Mouse (Mus musculus): ENCODE measurements around the gene Lrrc75b. TPM values are rescaled to one million over a fixed set of nuclear protein-coding genes. Genes with fewer than 3 reads are reported as not detected.

Gene Lrrc75b
- polyA plus RNA-seq, 1 experiment from 2014 or later: 0.06 TPM

GRCm38 (mm10) chr10:75516038-75516723, 43.9 kb downstream of the Lrrc75b start:
- 0 out of 2 replicates have a peak, but pooled peaks have one; percentile 2 for ATAC-seq (ENCODE audit: low read depth)
- Histone ChIP-seq H3K27me3 (ENCODE audit: control insufficient read depth, insufficient read depth, low read depth, low read length) (no peaks in the 10 kb centered on the region), H3K9me3 (replicated peaks; ENCODE audit: control insufficient read depth, low read length) (no peaks in the 10 kb centered on the region), H3K27ac (ENCODE audit: low read length) (peak overlapping the region; percentile 98), H3K4me2 (ENCODE audit: low read depth, low read length) (peak overlapping the region; percentile 82), H3K36me3 (ENCODE audit: control insufficient read depth, insufficient read depth) (peaks cover 19% of the 10 kb centered on the region), H3K9ac (ENCODE audit: low read depth, low read length) (peak overlapping the region; percentile 98), H3K4me3 (ENCODE audit: low read depth, low read length) (peak overlapping the region; percentile 94), H3K4me1 (ENCODE audit: control insufficient read depth, low read depth, low read length) (peaks cover 44% of the 10 kb centered on the region)
- 6% methylated on average over 8 of the region's 8 CpGs for WGBS (ENCODE audit: insufficient replicate concordance)

DNA sequence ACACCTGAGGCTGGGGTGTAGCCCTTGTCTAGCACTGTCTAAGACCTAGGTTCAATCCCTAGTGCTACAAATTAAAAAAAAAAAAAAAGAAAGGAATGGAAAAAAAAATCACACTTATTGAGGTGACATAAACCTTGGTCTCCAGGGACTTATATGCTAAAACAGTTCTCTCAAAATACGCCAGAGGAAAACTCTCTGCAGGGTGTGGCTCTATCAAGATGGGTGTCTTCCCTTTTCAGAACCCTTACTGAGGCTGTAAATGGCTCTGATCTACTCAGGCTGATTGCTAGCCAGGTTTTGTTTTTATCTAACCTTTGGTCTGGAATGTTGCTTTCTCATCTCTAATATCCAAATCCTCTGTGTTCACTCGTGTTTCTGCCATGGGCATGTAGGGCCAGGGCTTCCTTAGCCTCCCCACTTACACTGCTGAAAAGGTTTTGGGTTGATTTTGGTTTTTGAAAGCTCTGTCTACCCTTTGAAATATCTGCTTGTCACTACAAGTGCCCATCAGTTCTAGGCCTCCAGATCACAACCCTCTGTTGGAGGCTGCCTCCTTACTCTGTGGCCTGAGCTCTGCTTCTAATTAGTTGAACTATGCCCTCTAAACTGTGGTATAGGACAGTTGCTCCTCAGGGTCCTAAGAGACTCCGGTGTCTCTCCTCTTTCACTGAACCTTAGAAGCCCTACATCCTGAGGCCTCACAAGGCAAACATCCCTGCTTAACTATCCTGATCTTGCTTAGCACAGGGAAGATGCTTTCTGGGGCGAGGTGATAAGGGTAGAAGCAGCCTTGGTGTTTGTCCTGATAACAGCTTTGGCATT, 44.7 kb downstream of the Lrrc75b start:
- H3K27me3 ChIP-seq (ENCODE audit: control insufficient read depth, insufficient read depth, low read depth, low read length): no peaks in the 10 kb centered on the region
- H3K4me3 ChIP-seq (ENCODE audit: low read depth, low read length): peak overlapping the region; percentile 94
- H3K36me3 ChIP-seq (ENCODE audit: control insufficient read depth, insufficient read depth): peaks cover 22% of the 10 kb centered on the region
- H3K4me2 ChIP-seq (ENCODE audit: low read depth, low read length): peak overlapping the region; percentile 82
- 14% methylated on average over 4 of the region's 4 CpGs for WGBS (ENCODE audit: insufficient replicate concordance)
- peak overlapping the region; percentile 98 for H3K27ac ChIP-seq (ENCODE audit: low read length)
- peaks cover 37% of the 10 kb centered on the region for H3K4me1 ChIP-seq (ENCODE audit: control insufficient read depth, low read depth, low read length)
- peak; percentile 62 for ATAC-seq (ENCODE audit: low read depth)
- no peaks in the 10 kb centered on the region for H3K9me3 ChIP-seq (replicated peaks; ENCODE audit: control insufficient read depth, low read length)
- peak overlapping the region; percentile 98 for H3K9ac ChIP-seq (ENCODE audit: low read depth, low read length)

GRCm38 (mm10) chr10:75514361-75514760, 45.8 kb downstream of the Lrrc75b start:
- H3K27me3 ChIP-seq (ENCODE audit: control insufficient read depth, insufficient read depth, low read depth, low read length): no peaks in the 10 kb centered on the region
- H3K9me3 ChIP-seq (replicated peaks; ENCODE audit: control insufficient read depth, low read length): no peaks in the 10 kb centered on the region
- 12% methylated on average over 7 of the region's 7 CpGs for WGBS (ENCODE audit: insufficient replicate concordance)
- H3K4me2 ChIP-seq (ENCODE audit: low read depth, low read length): peak overlapping the region; percentile 82
- peaks cover 34% of the 10 kb centered on the region for H3K4me1 ChIP-seq (ENCODE audit: control insufficient read depth, low read depth, low read length)
- H3K9ac ChIP-seq (ENCODE audit: low read depth, low read length): peak overlapping the region; percentile 98
- peak overlapping the region; percentile 98 for H3K27ac ChIP-seq (ENCODE audit: low read length)
- peak overlapping the region; percentile 94 for H3K4me3 ChIP-seq (ENCODE audit: low read depth, low read length)
- ATAC-seq (ENCODE audit: low read depth): peak; percentile 4; the same call in 1 of the 2 replicates
- H3K36me3 ChIP-seq (ENCODE audit: control insufficient read depth, insufficient read depth): peaks cover 31% of the 10 kb centered on the region

DNA sequence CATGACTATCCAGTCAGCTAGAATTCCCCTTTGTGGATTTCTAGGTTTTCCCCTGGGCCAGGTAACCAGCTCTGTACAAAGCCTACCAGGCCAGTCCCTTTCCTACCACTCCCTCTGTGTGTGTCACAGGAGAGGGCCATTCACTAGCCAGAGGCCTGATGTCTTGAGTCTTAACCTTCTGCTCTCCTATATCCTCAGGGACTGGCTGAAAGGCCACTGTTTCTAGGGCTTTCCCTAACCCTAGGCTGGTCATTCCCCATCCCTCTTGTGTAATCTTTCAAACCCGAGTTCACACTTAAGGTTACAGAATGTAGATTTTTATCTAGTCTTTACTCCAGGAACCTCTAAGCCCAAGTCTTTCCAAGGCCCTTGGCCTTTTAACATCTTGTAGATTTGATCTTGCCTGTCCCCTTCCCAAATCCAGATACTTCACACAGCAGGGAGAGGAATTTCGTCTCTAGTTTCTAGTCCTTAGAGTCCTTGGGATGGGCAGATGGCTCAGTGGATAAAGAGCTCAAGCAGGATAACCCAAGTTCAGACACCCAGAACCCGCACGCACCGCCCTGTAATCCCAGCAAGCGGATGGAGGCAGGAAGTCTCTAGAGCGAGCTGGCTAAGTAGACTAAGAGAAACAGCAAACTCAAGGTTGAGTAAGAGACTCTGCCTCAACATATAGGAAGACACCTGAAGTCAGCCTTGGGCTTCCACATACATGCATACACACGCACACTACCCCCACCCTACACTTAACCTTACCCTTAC, 46.6 kb downstream of the Lrrc75b start:
- Histone ChIP-seq H3K9me3 (replicated peaks; ENCODE audit: control insufficient read depth, low read length) (no peaks in the 10 kb centered on the region), H3K4me2 (ENCODE audit: low read depth, low read length) (peak overlapping the region; percentile 82), H3K9ac (ENCODE audit: low read depth, low read length) (peak overlapping the region; percentile 98), H3K36me3 (ENCODE audit: control insufficient read depth, insufficient read depth) (peaks cover 40% of the 10 kb centered on the region), H3K4me1 (ENCODE audit: control insufficient read depth, low read depth, low read length) (peaks cover 26% of the 10 kb centered on the region), H3K4me3 (ENCODE audit: low read depth, low read length) (peak overlapping the region; percentile 94), H3K27ac (ENCODE audit: low read length) (peak overlapping the region; percentile 98), H3K27me3 (ENCODE audit: control insufficient read depth, insufficient read depth, low read depth, low read length) (no peaks in the 10 kb centered on the region)
- 66% methylated on average over 8 of the region's 8 CpGs for WGBS (ENCODE audit: insufficient replicate concordance)
- ATAC-seq (ENCODE audit: low read depth): no peak

- Histone ChIP-seq H3K9me3 (replicated peaks; ENCODE audit: control insufficient read depth, low read length) (no peaks in the 10 kb centered on the region), H3K4me2 (ENCODE audit: low read depth, low read length) (no peak overlapping the region), H3K9ac (ENCODE audit: low read depth, low read length) (no peak overlapping the region), H3K4me1 (ENCODE audit: control insufficient read depth, low read depth, low read length) (peaks cover 23% of the 10 kb centered on the region), H3K4me3 (ENCODE audit: low read depth, low read length) (no peak overlapping the region), H3K36me3 (ENCODE audit: control insufficient read depth, insufficient read depth) (peaks cover 47% of the 10 kb centered on the region), H3K27ac (ENCODE audit: low read length) (no peak overlapping the region), H3K27me3 (ENCODE audit: control insufficient read depth, insufficient read depth, low read depth, low read length) (no peaks in the 10 kb centered on the region)
- 85% methylated on average over 7 of the region's 7 CpGs for WGBS (ENCODE audit: insufficient replicate concordance)
- ATAC-seq (ENCODE audit: low read depth): no peak
These were observed 47.3 kb downstream of the Lrrc75b start for GRCm38 (mm10) chr10:75512796-75513195.

- 94% methylated on average over 7 of the region's 7 CpGs for WGBS (ENCODE audit: insufficient replicate concordance)
- Histone ChIP-seq H3K9ac (ENCODE audit: low read depth, low read length) (no peak overlapping the region), H3K27ac (ENCODE audit: low read length) (no peak overlapping the region), H3K4me2 (ENCODE audit: low read depth, low read length) (no peak overlapping the region), H3K27me3 (ENCODE audit: control insufficient read depth, insufficient read depth, low read depth, low read length) (no peaks in the 10 kb centered on the region), H3K4me1 (ENCODE audit: control insufficient read depth, low read depth, low read length) (peaks cover 23% of the 10 kb centered on the region), H3K36me3 (ENCODE audit: control insufficient read depth, insufficient read depth) (peaks cover 56% of the 10 kb centered on the region), H3K4me3 (ENCODE audit: low read depth, low read length) (no peak overlapping the region), H3K9me3 (replicated peaks; ENCODE audit: control insufficient read depth, low read length) (no peaks in the 10 kb centered on the region)
- no peak for ATAC-seq (ENCODE audit: low read depth)
These were observed 48.2 kb downstream of the Lrrc75b start for GRCm38 (mm10) chr10:75511897-75512296.

- no peak overlapping the region for H3K27ac ChIP-seq (ENCODE audit: low read length)
- H3K9me3 ChIP-seq (replicated peaks; ENCODE audit: control insufficient read depth, low read length): no peaks in the 10 kb centered on the region
- H3K27me3 ChIP-seq (ENCODE audit: control insufficient read depth, insufficient read depth, low read depth, low read length): no peaks in the 10 kb centered on the region
- WGBS (ENCODE audit: insufficient replicate concordance): 88% methylated on average over 9 of the region's 9 CpGs
- peaks cover 23% of the 10 kb centered on the region for H3K4me1 ChIP-seq (ENCODE audit: control insufficient read depth, low read depth, low read length)
- no peak overlapping the region for H3K9ac ChIP-seq (ENCODE audit: low read depth, low read length)
- peaks cover 61% of the 10 kb centered on the region for H3K36me3 ChIP-seq (ENCODE audit: control insufficient read depth, insufficient read depth)
- ATAC-seq (ENCODE audit: low read depth): no peak
- no peak overlapping the region for H3K4me2 ChIP-seq (ENCODE audit: low read depth, low read length)
- H3K4me3 ChIP-seq (ENCODE audit: low read depth, low read length): no peak overlapping the region
These were observed 49.1 kb downstream of the Lrrc75b start for GRCm38 (mm10) chr10:75511060-75511459.

DNA sequence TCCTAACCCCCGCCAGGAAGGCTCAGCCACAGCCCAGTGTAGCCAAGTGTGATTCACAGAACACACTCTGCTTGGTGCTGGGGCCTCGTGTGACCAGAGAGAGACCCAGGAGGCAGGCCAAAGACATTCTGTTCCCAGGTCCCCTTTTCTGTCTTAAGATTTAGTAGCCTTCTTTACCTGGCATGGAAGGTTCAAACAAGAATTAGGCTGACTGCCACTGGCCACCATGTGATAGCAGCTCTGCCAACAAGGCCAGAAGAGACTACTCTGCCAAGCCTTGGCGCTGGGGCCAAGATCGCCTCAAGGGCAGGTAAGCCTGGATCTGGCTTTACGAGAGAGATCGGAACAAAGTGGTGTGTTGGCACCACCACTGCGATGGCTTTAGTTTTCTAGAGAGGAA, 49.7 kb downstream of the Lrrc75b start:
- Histone ChIP-seq H3K36me3 (ENCODE audit: control insufficient read depth, insufficient read depth) (peaks cover 61% of the 10 kb centered on the region), H3K4me1 (ENCODE audit: control insufficient read depth, low read depth, low read length) (peaks cover 21% of the 10 kb centered on the region), H3K4me3 (ENCODE audit: low read depth, low read length) (no peak overlapping the region), H3K27me3 (ENCODE audit: control insufficient read depth, insufficient read depth, low read depth, low read length) (no peaks in the 10 kb centered on the region), H3K27ac (ENCODE audit: low read length) (no peak overlapping the region), H3K9ac (ENCODE audit: low read depth, low read length) (no peak overlapping the region), H3K9me3 (replicated peaks; ENCODE audit: control insufficient read depth, low read length) (no peaks in the 10 kb centered on the region), H3K4me2 (ENCODE audit: low read depth, low read length) (no peak overlapping the region)
- 93% methylated on average over 7 of the region's 7 CpGs for WGBS (ENCODE audit: insufficient replicate concordance)
- ATAC-seq (ENCODE audit: low read depth): no peak

Measured in liver, embryonic 16.5 days (tissue).